Mouse (Mus musculus): ENCODE measurements around the gene Parp1. TPM values are rescaled to one million over a fixed set of nuclear protein-coding genes. Genes with fewer than 3 reads are reported as not detected.

Gene Parp1
- polyA plus RNA-seq, 1 experiment, result 58.1 TPM

GRCm38 (mm10) chr1:180547751-180548669, 20.7 kb upstream of the Parp1 start:
- no peak overlapping the region for H3K27ac ChIP-seq (ENCODE audit: insufficient read depth, low read length)

GRCm38 (mm10) chr1:180549539-180550308, 19.0 kb upstream of the Parp1 start:
- WGBS, result 87% methylated on average over 7 of the region's 7 CpGs
- TF ChIP-seq POLR2A (IDR thresholded peaks at IDR 0.05; ENCODE audit: borderline replicate concordance, insufficient read depth, low read length) (no peak), CTCF (IDR thresholded peaks at IDR 0.05; ENCODE audit: borderline replicate concordance, insufficient read depth, low read depth, low read length) (no peak)
- H3K27me3 ChIP-seq (ENCODE audit: control insufficient read depth, insufficient read depth, low read length), result no peaks in the 10 kb centered on the region
- DNase-seq, result no peak
- H3K4me1 ChIP-seq (ENCODE audit: control insufficient read depth, insufficient read depth, low read length), result peaks cover 6% of the 10 kb centered on the region
- H3K4me3 ChIP-seq (replicated peaks; ENCODE audit: insufficient read depth, low read depth, low read length), result no peak overlapping the region
- H3K27ac ChIP-seq (ENCODE audit: insufficient read depth, low read length), result no peak overlapping the region

More at GRCm38 (mm10) chr1:180547751-180548669, 20.7 kb upstream of the Parp1 start:
- no peak for TF ChIP-seq POLR2A (IDR thresholded peaks at IDR 0.05; ENCODE audit: borderline replicate concordance, insufficient read depth, low read length)
- TF ChIP-seq CTCF (IDR thresholded peaks at IDR 0.05; ENCODE audit: borderline replicate concordance, insufficient read depth, low read depth, low read length), result no peak
- Histone ChIP-seq H3K4me1 (ENCODE audit: control insufficient read depth, insufficient read depth, low read length) (peaks cover 6% of the 10 kb centered on the region), H3K27me3 (ENCODE audit: control insufficient read depth, insufficient read depth, low read length) (no peaks in the 10 kb centered on the region), H3K4me3 (replicated peaks; ENCODE audit: insufficient read depth, low read depth, low read length) (peak overlapping the region; percentile 11)
- WGBS, result 19% methylated on average over 16 of the region's 16 CpGs
- no peak for DNase-seq

- Histone ChIP-seq H3K27ac (ENCODE audit: insufficient read depth, low read length) (no peak overlapping the region), H3K27me3 (ENCODE audit: control insufficient read depth, insufficient read depth, low read length) (no peaks in the 10 kb centered on the region), H3K4me3 (replicated peaks; ENCODE audit: insufficient read depth, low read depth, low read length) (no peak overlapping the region), H3K4me1 (ENCODE audit: control insufficient read depth, insufficient read depth, low read length) (peaks cover 6% of the 10 kb centered on the region)
- TF ChIP-seq CTCF (IDR thresholded peaks at IDR 0.05; ENCODE audit: borderline replicate concordance, insufficient read depth, low read depth, low read length) (peak; percentile 89), POLR2A (IDR thresholded peaks at IDR 0.05; ENCODE audit: borderline replicate concordance, insufficient read depth, low read length) (no peak)
- peak; percentile 70 to 77 for DNase-seq
- WGBS, result 2% methylated on average over 5 of the region's 5 CpGs
Observed at GRCm38 (mm10) chr1:180550770-180551169, 18.0 kb upstream of the Parp1 start.

GRCm38 (mm10) chr1:180556899-180557298, 11.8 kb upstream of the Parp1 start:
- no peak overlapping the region for H3K4me3 ChIP-seq (replicated peaks; ENCODE audit: insufficient read depth, low read depth, low read length)
- H3K27ac ChIP-seq (ENCODE audit: insufficient read depth, low read length), result no peak overlapping the region
- no peak for DNase-seq
- H3K27me3 ChIP-seq (ENCODE audit: control insufficient read depth, insufficient read depth, low read length), result no peaks in the 10 kb centered on the region
- TF ChIP-seq POLR2A (IDR thresholded peaks at IDR 0.05; ENCODE audit: borderline replicate concordance, insufficient read depth, low read length) (no peak), CTCF (IDR thresholded peaks at IDR 0.05; ENCODE audit: borderline replicate concordance, insufficient read depth, low read depth, low read length) (no peak)
- H3K4me1 ChIP-seq (ENCODE audit: control insufficient read depth, insufficient read depth, low read length), result no peaks in the 10 kb centered on the region
- WGBS, result 91% methylated on average over 5 of the region's 5 CpGs

- Histone ChIP-seq H3K4me3 (replicated peaks; ENCODE audit: insufficient read depth, low read depth, low read length) (no peak overlapping the region), H3K4me1 (ENCODE audit: control insufficient read depth, insufficient read depth, low read length) (no peaks in the 10 kb centered on the region), H3K27me3 (ENCODE audit: control insufficient read depth, insufficient read depth, low read length) (no peaks in the 10 kb centered on the region), H3K27ac (ENCODE audit: insufficient read depth, low read length) (no peak overlapping the region)
- 74% methylated on average over 8 of the region's 8 CpGs for WGBS
- no peak for TF ChIP-seq CTCF (IDR thresholded peaks at IDR 0.05; ENCODE audit: borderline replicate concordance, insufficient read depth, low read depth, low read length)
- no peak for TF ChIP-seq POLR2A (IDR thresholded peaks at IDR 0.05; ENCODE audit: borderline replicate concordance, insufficient read depth, low read length)
- DNase-seq, result no peak
Observed at GRCm38 (mm10) chr1:180559454-180559853, 9.3 kb upstream of the Parp1 start.

- Histone ChIP-seq H3K4me1 (ENCODE audit: control insufficient read depth, insufficient read depth, low read length) (no peaks in the 10 kb centered on the region), H3K4me3 (replicated peaks; ENCODE audit: insufficient read depth, low read depth, low read length) (no peak overlapping the region), H3K27ac (ENCODE audit: insufficient read depth, low read length) (no peak overlapping the region), H3K27me3 (ENCODE audit: control insufficient read depth, insufficient read depth, low read length) (no peaks in the 10 kb centered on the region)
- WGBS, result 73% methylated on average over 3 of the region's 3 CpGs
- DNase-seq, result no peak
- TF ChIP-seq CTCF (IDR thresholded peaks at IDR 0.05; ENCODE audit: borderline replicate concordance, insufficient read depth, low read depth, low read length), result no peak
- no peak for TF ChIP-seq POLR2A (IDR thresholded peaks at IDR 0.05; ENCODE audit: borderline replicate concordance, insufficient read depth, low read length)
Observed at GRCm38 (mm10) chr1:180561187-180561586, 7.5 kb upstream of the Parp1 start.

- no peaks in the 10 kb centered on the region for H3K27me3 ChIP-seq (ENCODE audit: control insufficient read depth, insufficient read depth, low read length)
- no peak overlapping the region for H3K27ac ChIP-seq (ENCODE audit: insufficient read depth, low read length)
- no peak for DNase-seq
- H3K4me1 ChIP-seq (ENCODE audit: control insufficient read depth, insufficient read depth, low read length), result peaks cover 2% of the 10 kb centered on the region; the same call in 1 of the 2 replicates
- 76% methylated on average over 5 of the region's 5 CpGs for WGBS
- TF ChIP-seq CTCF (IDR thresholded peaks at IDR 0.05; ENCODE audit: borderline replicate concordance, insufficient read depth, low read depth, low read length) (no peak), POLR2A (IDR thresholded peaks at IDR 0.05; ENCODE audit: borderline replicate concordance, insufficient read depth, low read length) (no peak)
- no peak overlapping the region for H3K4me3 ChIP-seq (replicated peaks; ENCODE audit: insufficient read depth, low read depth, low read length)
Observed at GRCm38 (mm10) chr1:180564885-180565284, 3.8 kb upstream of the Parp1 start.

Measured in cerebellum, adult 2 months (tissue).